Mouse (Mus musculus) bone marrow, adult 2 months (tissue): ENCODE results near the gene Msl2.

Experiments used
- CTCF ChIP-seq: fragments of 200-500 bp; IDR thresholded peaks from 2 replicates; pipeline ENCODE4 v1.5.1; 2011; ENCODE audit warnings: low read length, control low read depth; ENCODE audit not compliant: control insufficient read depth, insufficient read depth
- POLR2A ChIP-seq: fragments of 200-500 bp; IDR thresholded peaks from 2 replicates; pipeline ENCODE4 v1.6.1; 2011; ENCODE audit warnings: low read depth, mild to moderate bottlenecking, control low read depth, low read length, borderline replicate concordance; ENCODE audit not compliant: control insufficient read depth

GRCm38 (mm10) chr9:101033761-101034447 lies 40.0 kb upstream of the Msl2 start:
- no peak for TF ChIP-seq CTCF
- no peak for TF ChIP-seq POLR2A
